Mouse (Mus musculus): ENCODE data around the gene Il9r.

GRCm38 (mm10) chr11:32137719-32138613 is 62.1 kb downstream of the Il9r start:
- TF ChIP-seq GATA1 (IDR thresholded peaks at IDR 0.05; ENCODE audit: borderline replicate concordance, low read length) (no peak), FLI1 (IDR thresholded peaks at IDR 0.05; ENCODE audit: low read length) (no peak)
